ENCODE assay signal across 7 mouse cellular contexts in the genomic region with DNA sequence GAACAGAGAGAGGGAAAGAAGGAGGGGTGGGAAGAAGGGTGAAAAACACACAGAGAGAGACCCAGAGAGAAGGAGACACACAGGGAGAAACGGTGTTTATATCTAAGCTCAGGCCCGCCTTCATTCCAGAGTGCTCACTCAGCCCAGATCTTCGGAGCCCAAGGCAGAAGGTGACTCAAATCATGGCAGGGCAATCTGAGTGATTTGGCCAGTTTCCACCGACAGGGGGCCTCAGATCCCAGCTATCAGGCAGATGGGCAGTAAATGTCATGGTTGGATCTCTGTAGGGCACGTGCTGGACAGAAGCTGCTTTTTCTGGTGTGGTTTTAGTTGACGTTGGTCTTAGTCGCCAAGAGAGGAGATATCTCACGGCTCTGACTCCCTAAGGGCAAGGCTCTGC. TPM values are rescaled to one million over a fixed set of nuclear protein-coding genes. Genes with fewer than 3 reads are reported as not detected.
DNase-seq lines count a peak whose midpoint lies in the region; ATAC-seq and TF ChIP-seq lines count a peak whose summit lies in the region.

No protein-coding gene starts in this region.

- peak; percentile 91 for TF ChIP-seq CTCF in intestine, postnatal 0 days (IDR thresholded peaks at IDR 0.05; ENCODE audit: low read depth)
- peak; percentile 27; the same call in 1 of the 2 replicates for TF ChIP-seq CTCF in spleen, adult 2 months (IDR thresholded peaks at IDR 0.05; ENCODE audit: extremely low read depth, insufficient read depth, insufficient read length, insufficient replicate concordance)

- H3K27me3 ChIP-seq in intestine, postnatal 0 days (replicated peaks; ENCODE audit: control insufficient read depth, insufficient read depth, low read length) = no peaks in the 10 kb centered on the region
- no peaks in the 10 kb centered on the region for H3K27me3 ChIP-seq in limb, embryonic 14.5 days (ENCODE audit: control insufficient read depth, insufficient read depth, low read length)
- H3K27me3 ChIP-seq in midbrain, embryonic 15.5 days (replicated peaks) = no peaks in the 10 kb centered on the region
- H3K27me3 ChIP-seq in spleen, adult 2 months (ENCODE audit: control insufficient read depth, insufficient read depth, low read length) = no peaks in the 10 kb centered on the region

- H3K36me3 ChIP-seq in intestine, postnatal 0 days (ENCODE audit: control insufficient read depth, insufficient read depth) = no peaks in the 10 kb centered on the region
- H3K36me3 ChIP-seq in limb, embryonic 14.5 days (ENCODE audit: control insufficient read depth, insufficient read depth, low read length) = no peaks in the 10 kb centered on the region
- no peaks in the 10 kb centered on the region for H3K36me3 ChIP-seq in midbrain, embryonic 15.5 days (replicated peaks)
- no peaks in the 10 kb centered on the region for H3K36me3 ChIP-seq in spleen, adult 2 months (ENCODE audit: control insufficient read depth, insufficient read depth, low read length)

- H3K4me2 ChIP-seq in intestine, postnatal 0 days (replicated peaks; ENCODE audit: low read depth) = peak overlapping the region; percentile 67
- peak overlapping the region; percentile 52 for H3K4me2 ChIP-seq in limb, embryonic 14.5 days (replicated peaks; ENCODE audit: low read depth, low read length, severe bottlenecking)
- peak overlapping the region; percentile 58 for H3K4me2 ChIP-seq in midbrain, embryonic 15.5 days

- peak; percentile 81 for ATAC-seq in intestine, postnatal 0 days
- ATAC-seq in limb, embryonic 14.5 days (ENCODE audit: low FRiP score, low read depth) = peak; percentile 48; the same call in 1 of the 2 replicates
- peak; percentile 58 for ATAC-seq in midbrain, embryonic 15.5 days (replicated peaks)

- H3K9ac ChIP-seq in intestine, postnatal 0 days (ENCODE audit: low read depth, low read length) = no peak overlapping the region
- H3K9ac ChIP-seq in limb, embryonic 14.5 days (ENCODE audit: low read depth, low read length, severe bottlenecking) = peak overlapping the region; percentile 50
- H3K9ac ChIP-seq in midbrain, embryonic 15.5 days = no peak overlapping the region

- 7% methylated on average over 8 of the region's 8 CpGs for WGBS in intestine, postnatal 0 days
- WGBS in limb, embryonic 14.5 days = 8% methylated on average over 8 of the region's 8 CpGs
- 5% methylated on average over 8 of the region's 8 CpGs for WGBS in midbrain, embryonic 15.5 days
- 12% methylated on average over 8 of the region's 8 CpGs for WGBS in spleen, adult 2 months

- peak; percentile 92 for DNase-seq in adrenal gland, postnatal 14 days
- DNase-seq in embryo, embryonic 9.5 days (ENCODE audit: extremely low spot score) = peak; percentile 84
- DNase-seq in heart, adult 18-20 months = peak; percentile 74 to 82
- DNase-seq in limb, embryonic 14.5 days (ENCODE audit: low spot score) = peak; percentile 53
- peak in 1 of 2 experiments; percentile 24 for DNase-seq in spleen, adult 2 months (ENCODE audit: low read depth in 1 of 2, low spot score in 2 of 2)

- no peaks in the 10 kb centered on the region for H3K9me3 ChIP-seq in intestine, postnatal 0 days (ENCODE audit: control insufficient read depth)
- H3K9me3 ChIP-seq in limb, embryonic 14.5 days (ENCODE audit: control insufficient read depth, low read length) = no peaks in the 10 kb centered on the region
- no peaks in the 10 kb centered on the region for H3K9me3 ChIP-seq in midbrain, embryonic 15.5 days

- no peak for TF ChIP-seq POLR2A in limb, embryonic 14.5 days (IDR thresholded peaks at IDR 0.05; ENCODE audit: borderline replicate concordance, extremely low read depth, insufficient read depth, insufficient read length)
- TF ChIP-seq POLR2A in spleen, adult 2 months (IDR thresholded peaks at IDR 0.05; ENCODE audit: low read depth, low read length) = no peak

- H3K27ac ChIP-seq in intestine, postnatal 0 days (ENCODE audit: low read depth, low read length) = peak overlapping the region; percentile 66
- peak overlapping the region; percentile 50; the same call in 1 of the 2 replicates for H3K27ac ChIP-seq in limb, embryonic 14.5 days (replicated peaks; ENCODE audit: low read depth, low read length)
- peak overlapping the region; percentile 16; the same call in 1 of the 2 replicates for H3K27ac ChIP-seq in midbrain, embryonic 15.5 days
- H3K27ac ChIP-seq in spleen, adult 2 months (ENCODE audit: insufficient read depth, low read length) = no peak overlapping the region

- H3K4me3 ChIP-seq in intestine, postnatal 0 days (ENCODE audit: low read depth, low read length) = peak overlapping the region; percentile 21; the same call in 1 of the 2 replicates
- peak overlapping the region; percentile 24 for H3K4me3 ChIP-seq in limb, embryonic 14.5 days (replicated peaks; ENCODE audit: low read length)
- peak overlapping the region; percentile 21; the same call in 1 of the 2 replicates for H3K4me3 ChIP-seq in midbrain, embryonic 15.5 days
- no peak overlapping the region for H3K4me3 ChIP-seq in spleen, adult 2 months (ENCODE audit: extremely low read depth, insufficient read depth, insufficient read length)

- H3K4me1 ChIP-seq in intestine, postnatal 0 days (replicated peaks; ENCODE audit: control insufficient read depth, insufficient read depth, low read length) = peaks cover 4% of the 10 kb centered on the region; the same call in 1 of the 2 replicates
- peaks cover 9% of the 10 kb centered on the region for H3K4me1 ChIP-seq in limb, embryonic 14.5 days (ENCODE audit: control insufficient read depth, insufficient read depth, low read length)
- H3K4me1 ChIP-seq in midbrain, embryonic 15.5 days = peaks cover 8% of the 10 kb centered on the region
- H3K4me1 ChIP-seq in spleen, adult 2 months (ENCODE audit: control insufficient read depth, insufficient read depth, insufficient read length) = peaks cover 6% of the 10 kb centered on the region; the same call in 1 of the 2 replicates

RNA-seq across cellular contexts. Expression of gene Sept5, which starts 57.6 kb away (rescaled TPM):
- 12.1 and 15.2 TPM in 2 replicates for total RNA-seq in adrenal gland, postnatal 14 days (2021)
- 1 to 10 TPM; 3.9 to 4.1 TPM for total RNA-seq in heart, adult 18-20 months (2021)
- polyA plus RNA-seq in intestine, postnatal 0 days (2015; fragmentation: Nextera tagmentation; extraction: Ambion mirVana) = 24.7 and 25.4 TPM in 2 replicates
- polyA plus RNA-seq in limb, embryonic 14.5 days (2012; rRNA removed) = 94.5 and 97.4 TPM in 2 replicates
- polyA plus RNA-seq in limb, embryonic 14.5 days (2014; fragmentation: Nextera tagmentation; extraction: Ambion mirVana) = 43.4 and 44.0 TPM in 2 replicates
- 223 and 229 TPM in 2 replicates for polyA plus RNA-seq in midbrain, embryonic 15.5 days (2015; fragmentation: Nextera tagmentation; extraction: Ambion mirVana)
- 1.9 and 2.1 TPM in 2 replicates for polyA plus RNA-seq in spleen, adult 2 months (2012; rRNA removed)
